Comparison of ENCODE assay signal across 8 mouse cellular contexts in the genomic region with DNA sequence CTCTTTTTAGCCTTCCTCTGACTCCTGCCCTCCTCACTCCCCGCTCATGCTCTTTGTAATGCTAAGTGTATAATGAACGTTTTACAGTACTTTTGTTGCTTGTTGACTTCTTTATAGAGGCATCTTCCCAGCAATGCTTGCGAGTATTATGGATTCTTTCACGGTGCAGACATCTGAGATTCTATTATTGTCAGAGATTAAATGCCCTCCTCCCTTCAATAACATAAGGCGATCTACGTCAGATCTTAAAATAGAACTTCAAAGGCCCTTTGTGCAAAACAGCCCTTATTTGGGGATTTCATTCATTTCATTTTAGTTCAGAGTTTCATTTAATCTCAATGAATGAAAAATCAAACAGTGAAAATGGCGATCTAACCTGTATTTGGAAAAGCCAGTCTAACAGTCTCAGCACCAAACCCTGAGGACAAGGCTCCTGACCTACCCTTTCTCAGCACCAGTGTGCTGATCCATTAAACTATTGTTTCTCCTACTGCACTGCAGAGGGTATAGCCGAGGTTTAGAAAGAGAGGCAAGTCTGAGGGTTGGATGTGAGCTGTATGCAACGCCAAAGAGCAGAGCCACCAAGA.
A peak's percentile ranks its signal among the peaks of the same experiment; 100 is the strongest.
DNase-seq lines count a peak whose midpoint lies in the region; ATAC-seq lines count a peak whose summit lies in the region.

No protein-coding gene starts in this region.

- H3K79me2 ChIP-seq in macrophage (ENCODE audit: inconsistent target) = no peaks in the 10 kb centered on the region

- peak overlapping the region; percentile 54 for H3K9ac ChIP-seq in kidney, embryonic 14.5 days (ENCODE audit: low read depth, low read length)

- no peaks in the 10 kb centered on the region for H3K4me1 ChIP-seq in kidney, embryonic 14.5 days (ENCODE audit: control insufficient read depth, insufficient read depth, low read length)

- H3K9me3 ChIP-seq in kidney, embryonic 14.5 days (ENCODE audit: control insufficient read depth, low read length) = no peaks in the 10 kb centered on the region

- ATAC-seq in kidney, embryonic 14.5 days (ENCODE audit: low FRiP score, low TSS enrichment) = no peak
- peak; percentile 60 for ATAC-seq in activated CD4-positive, CD25-positive, alpha-beta regulatory T cell, adult 4 months
- ATAC-seq in granulocyte monocyte progenitor cell, adult 5-6 weeks (replicated peaks; ENCODE audit: poor library complexity, severe bottlenecking) = peak; percentile 10; the same call in 1 of the 2 replicates

- H3K27me3 ChIP-seq in kidney, embryonic 14.5 days (ENCODE audit: control insufficient read depth, insufficient read depth, low read length) = no peaks in the 10 kb centered on the region

- H3K4me2 ChIP-seq in kidney, embryonic 14.5 days (replicated peaks; ENCODE audit: low read depth, low read length) = peak overlapping the region; percentile 60

- under 1% methylated on average over 9 of the region's 9 CpGs for WGBS in kidney, embryonic 14.5 days
- WGBS in macrophage (ENCODE audit: missing documents) = 7% methylated on average over 9 of the region's 9 CpGs

- peak overlapping the region; percentile 57 for H3K4me3 ChIP-seq in kidney, embryonic 14.5 days (ENCODE audit: low read length)
- H3K4me3 ChIP-seq in macrophage (ENCODE audit: inconsistent target) = peak overlapping the region; percentile 51

- peak overlapping the region; percentile 91 for H3K27ac ChIP-seq in kidney, embryonic 14.5 days (ENCODE audit: low read depth, low read length)
- peak overlapping the region; percentile 21; the same call in 1 of the 2 replicates for H3K27ac ChIP-seq in macrophage

- H3K36me3 ChIP-seq in kidney, embryonic 14.5 days (ENCODE audit: control insufficient read depth, insufficient read depth, low read length) = no peaks in the 10 kb centered on the region
- no peaks in the 10 kb centered on the region for H3K36me3 ChIP-seq in macrophage (ENCODE audit: inconsistent target)

- DNase-seq in kidney, postnatal 4 days = no peak
- DNase-seq in layer of hippocampus, adult 9-11 months = no peak
- DNase-seq in frontal cortex, postnatal 36 days (ENCODE audit: low spot score in 2 of 2) = no peak
- no peak for DNase-seq in layer of hippocampus, adult 9-10 months (ENCODE audit: low spot score)
